Mouse (Mus musculus) adrenal gland, adult (tissue): Measurements from ENCODE around the gene Sptbn4.

Experiments used
- DNase-seq, 2 experiments: peaks; one replicate each; pipeline ENCODE4 v3.0.0; 2022 to 2023; ENCODE audit warnings: low spot score in 1 of 2; ENCODE audit not compliant: inconsistent age in 2 of 2

Gene Sptbn4

GRCm38 (mm10) chr7:27389213-27389612 lies 58.3 kb downstream of the Sptbn4 start:
- no peak for DNase-seq

- peak; percentile 44 to 76 for DNase-seq
Observed at GRCm38 (mm10) chr7:27384731-27385130, 62.8 kb downstream of the Sptbn4 start.

DNA sequence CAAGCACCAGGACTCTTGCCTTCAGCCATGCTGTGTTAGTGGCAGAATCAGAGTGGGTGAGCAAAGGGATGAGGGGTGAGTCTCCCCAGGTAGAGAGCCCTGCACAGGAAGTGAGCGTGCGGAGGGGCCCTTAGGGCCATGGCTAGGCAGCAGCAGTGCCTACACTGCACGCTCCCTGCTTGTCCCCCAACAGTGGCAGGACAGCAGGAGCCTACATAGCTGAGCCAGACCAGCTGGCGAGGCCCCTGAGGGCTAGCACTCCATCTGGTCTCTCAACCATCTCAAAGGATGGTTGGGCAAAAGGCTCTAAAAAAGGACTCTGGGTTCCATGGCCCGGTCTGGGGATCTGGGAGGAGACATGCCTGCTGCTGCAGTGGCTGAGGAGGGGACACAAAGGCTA lies 63.4 kb downstream of the Sptbn4 start:
- DNase-seq = no peak

DNA sequence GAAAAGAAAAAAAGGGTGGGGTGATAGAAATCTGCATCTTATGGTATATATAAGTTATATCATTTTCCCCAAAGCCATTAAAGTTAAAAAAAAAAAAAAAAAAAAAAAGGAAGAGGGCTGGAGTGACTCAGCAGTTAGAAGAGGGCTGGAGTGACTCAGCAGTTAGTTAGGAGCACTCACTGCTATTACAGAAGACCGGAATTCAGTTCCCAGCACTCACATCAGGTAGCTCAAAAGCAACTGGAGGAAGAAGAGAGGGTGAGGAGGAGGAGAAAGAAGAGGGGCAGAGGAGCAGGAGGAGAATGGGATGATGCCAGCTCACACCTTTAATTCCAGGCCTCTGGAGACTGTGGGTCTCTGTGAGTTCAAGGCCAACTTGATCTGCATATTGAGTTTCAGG lies 64.3 kb downstream of the Sptbn4 start:
- peak in 1 of 2 experiments; percentile 30 for DNase-seq

DNA sequence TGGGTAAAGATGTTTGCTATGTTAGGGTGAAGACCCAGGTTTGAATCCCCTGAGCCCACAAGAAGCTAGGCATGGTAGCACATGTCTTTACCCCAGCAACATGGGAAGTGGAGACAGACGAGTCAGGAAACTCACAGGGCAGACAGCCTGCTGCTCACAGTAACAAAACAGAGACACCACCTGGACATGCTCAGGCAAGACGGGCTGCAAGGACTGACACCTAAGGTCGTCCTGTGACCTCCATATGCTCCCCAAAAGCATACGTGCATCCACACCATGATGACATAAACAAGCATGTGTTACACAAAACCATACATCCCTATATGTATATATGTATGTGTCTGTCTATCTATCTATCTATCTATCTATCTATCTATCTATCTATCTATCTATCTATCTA lies 65.9 kb downstream of the Sptbn4 start:
- DNase-seq = no peak

DNA sequence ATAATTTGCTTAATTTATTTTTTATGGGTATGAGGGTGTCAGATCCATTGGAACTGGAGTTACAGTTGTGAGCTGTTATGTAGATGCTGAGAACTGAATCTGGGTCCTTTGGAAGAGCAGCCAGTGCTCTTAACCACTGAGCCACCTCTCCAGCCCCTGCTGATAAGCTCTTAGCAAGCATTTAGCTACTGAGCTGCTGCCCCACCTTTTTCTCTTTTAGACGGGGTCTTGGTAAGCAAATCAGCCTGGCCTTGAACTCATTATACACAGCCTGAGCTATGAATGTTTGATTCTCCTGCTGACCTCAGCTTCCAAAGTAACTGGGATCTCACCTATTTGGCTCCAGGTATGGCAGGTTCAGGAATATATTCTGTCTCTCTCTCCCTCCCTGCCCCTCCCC lies 66.5 kb downstream of the Sptbn4 start:
- no peak for DNase-seq

GRCm38 (mm10) chr7:27379836-27380235 lies 67.7 kb downstream of the Sptbn4 start:
- DNase-seq = no peak

DNA sequence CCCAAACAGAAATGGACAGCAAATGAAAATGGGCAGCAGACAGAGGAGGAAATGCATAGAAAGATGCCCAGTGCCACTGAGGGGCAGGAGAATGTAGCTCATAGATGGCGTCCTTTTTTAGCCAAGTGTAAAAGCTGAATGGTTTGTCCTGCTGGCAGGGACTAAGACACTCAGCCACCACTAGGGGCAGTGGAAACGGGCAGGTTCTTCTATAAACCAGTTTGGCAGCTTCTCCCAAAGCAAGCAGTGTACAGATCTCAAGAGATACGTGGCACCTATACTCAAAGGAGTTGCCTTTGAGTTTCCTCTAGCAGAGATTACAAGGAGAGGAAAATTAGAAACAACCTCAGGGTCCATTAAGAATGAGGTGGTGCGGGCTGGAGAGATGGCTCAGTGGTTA lies 69.1 kb downstream of the Sptbn4 start:
- no peak for DNase-seq

DNA sequence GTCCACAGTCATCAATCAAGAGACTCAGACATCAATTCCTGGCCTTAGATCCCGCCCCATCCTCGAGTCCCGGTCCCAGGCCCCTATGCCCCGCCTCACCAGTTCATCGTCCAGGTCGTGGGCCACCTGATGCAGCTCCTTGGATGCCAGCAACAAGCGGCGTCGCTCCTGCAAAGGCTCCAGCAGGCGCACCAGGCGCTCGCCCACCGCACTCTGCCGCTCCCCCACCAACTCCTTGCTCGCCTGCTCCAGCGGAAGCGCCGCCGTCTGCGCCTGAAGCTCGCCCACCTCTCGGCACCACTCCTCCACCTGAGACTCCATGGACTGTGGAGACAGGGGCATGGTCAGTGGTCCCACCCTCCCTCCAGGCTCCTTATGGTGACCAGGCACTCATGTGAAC lies 72.2 kb downstream of the Sptbn4 start:
- DNase-seq = no peak

DNA sequence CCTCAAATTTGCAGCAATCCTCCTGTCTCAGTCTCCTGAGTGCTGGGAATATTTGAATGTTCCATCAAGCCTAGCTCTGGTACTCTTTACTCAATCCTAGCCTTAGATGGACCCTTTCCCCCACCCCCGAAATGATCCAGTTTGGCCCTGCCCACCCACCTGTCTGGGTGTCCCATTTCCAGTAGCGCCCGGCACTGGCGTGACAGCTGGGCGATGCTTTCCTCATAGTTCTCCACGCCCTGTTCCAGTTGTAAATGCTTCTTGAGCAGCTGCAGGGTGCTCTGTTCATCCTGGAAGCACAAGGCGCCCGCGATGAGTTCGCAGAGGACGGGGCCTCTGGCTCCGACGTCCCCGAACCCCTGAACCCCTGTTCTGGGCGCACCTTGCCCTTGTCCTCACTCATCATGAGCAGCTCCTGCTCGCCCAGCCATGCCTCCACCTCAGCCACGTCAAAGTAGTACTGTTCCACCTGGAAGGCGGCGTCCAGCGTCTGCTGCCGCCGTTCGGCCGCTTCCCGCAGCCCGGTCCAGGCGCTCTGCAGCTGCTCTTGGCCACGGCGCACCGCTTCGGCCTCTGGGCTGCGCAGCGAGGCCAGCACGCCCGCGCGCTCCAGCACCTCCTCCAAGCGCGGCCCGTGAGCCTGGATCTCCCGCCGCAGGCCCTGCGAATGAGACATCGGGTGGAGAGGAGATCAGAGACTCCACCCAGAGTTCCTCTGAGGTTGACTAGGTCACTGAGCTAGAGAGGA lies 75.6 kb downstream of the Sptbn4 start:
- no peak for DNase-seq

GRCm38 (mm10) chr7:27369111-27369510 lies 78.4 kb downstream of the Sptbn4 start:
- DNase-seq = no peak

DNA sequence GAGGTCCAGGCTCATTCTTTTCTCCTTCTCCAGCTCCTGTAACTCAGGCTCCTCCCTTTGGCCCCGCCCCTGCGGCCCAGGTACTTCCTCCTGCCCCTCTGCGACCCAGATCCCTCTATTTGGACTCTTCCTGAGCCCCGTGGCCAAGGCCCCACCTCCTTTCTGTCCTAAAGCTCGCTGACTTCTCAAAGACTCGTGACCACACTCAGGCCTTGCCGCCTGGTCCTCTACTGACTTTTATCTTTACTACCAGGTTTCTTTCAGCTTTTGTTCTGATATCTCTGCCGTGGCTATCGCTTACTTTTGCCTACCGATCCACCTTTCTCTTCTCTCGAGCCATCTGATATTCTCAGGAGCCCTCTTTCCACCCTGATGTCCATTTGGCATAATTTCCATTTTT lies 79.5 kb downstream of the Sptbn4 start:
- no peak for DNase-seq

- DNase-seq = no peak
Observed at GRCm38 (mm10) chr7:27366082-27366844, 81.2 kb downstream of the Sptbn4 start.

GRCm38 (mm10) chr7:27364379-27364778 lies 83.1 kb downstream of the Sptbn4 start:
- DNase-seq = no peak

DNA sequence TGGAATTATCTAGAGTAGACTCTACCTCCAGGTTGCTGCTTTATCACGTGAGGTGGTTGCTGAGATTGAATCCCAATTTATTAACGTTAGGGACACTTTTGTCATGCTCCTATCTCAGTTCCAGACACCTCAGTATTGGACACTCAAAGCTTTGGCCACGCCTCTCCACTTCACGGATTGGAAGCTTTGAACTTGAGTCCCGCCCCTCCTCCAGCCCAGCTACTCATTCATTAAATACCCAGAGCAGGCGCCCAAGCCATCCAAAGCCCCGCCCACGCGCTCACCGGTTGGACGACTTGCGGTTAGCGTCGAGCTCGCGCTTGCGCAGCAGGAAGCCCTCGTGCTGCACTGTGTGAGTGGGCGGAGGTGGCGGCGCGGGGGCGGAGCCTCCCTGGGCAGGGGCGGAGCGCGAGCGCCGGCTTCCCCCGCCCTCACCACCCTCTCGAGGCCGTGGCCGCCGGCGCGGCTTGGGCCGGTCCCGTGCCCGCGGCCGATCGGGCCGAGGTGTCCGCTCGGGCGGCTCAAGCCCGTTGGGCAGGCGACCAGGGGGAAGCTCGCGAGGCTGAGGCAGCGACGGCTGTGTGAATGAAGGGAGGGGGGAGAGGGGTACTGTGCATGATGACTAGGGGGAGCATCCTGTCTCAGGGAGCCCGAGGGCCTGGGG lies 86.1 kb downstream of the Sptbn4 start:
- peak; percentile 99 to 100 for DNase-seq

GRCm38 (mm10) chr7:27360749-27361148 lies 86.7 kb downstream of the Sptbn4 start:
- DNase-seq = no peak

GRCm38 (mm10) chr7:27359706-27360358 lies 87.7 kb downstream of the Sptbn4 start:
- peak in 1 of 2 experiments; percentile 23 for DNase-seq

- DNase-seq = no peak
Observed at GRCm38 (mm10) chr7:27359162-27359561, 88.3 kb downstream of the Sptbn4 start.

DNA sequence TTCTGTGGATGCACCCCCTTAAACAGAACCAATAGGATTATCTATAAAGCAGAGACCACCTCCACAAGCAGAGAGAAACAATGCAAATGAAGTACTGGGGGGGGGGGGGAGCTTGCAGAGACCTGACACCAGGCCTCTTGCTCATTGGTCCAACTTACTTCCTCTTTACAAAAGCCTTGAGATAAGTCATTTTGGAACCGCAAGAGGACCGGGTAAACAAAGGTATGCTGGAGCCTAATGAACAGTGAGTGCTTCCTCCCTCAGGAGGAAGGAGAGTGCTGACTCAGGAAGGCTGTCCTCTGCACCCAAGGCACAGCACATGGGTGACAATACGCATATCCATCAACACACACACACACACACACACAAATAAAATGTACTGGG lies 89.9 kb downstream of the Sptbn4 start:
- no peak for DNase-seq

- DNase-seq = peak; percentile 50 to 73
Observed at GRCm38 (mm10) chr7:27356861-27357594, 90.5 kb downstream of the Sptbn4 start, which contains the start of gene Gm20479. Gm20479 (minus strand) TSS chr7:27357419.

GRCm38 (mm10) chr7:27356248-27356647 lies 91.2 kb downstream of the Sptbn4 start:
- peak; percentile 63 to 77 for DNase-seq
